Mouse (Mus musculus) testis, postnatal 10 days (tissue): Measurements from ENCODE around the gene Tas2r126.
"Not testable (repeated sequence)": the region's sequence is repeated elsewhere in the genome, so short reads cannot be mapped to it uniquely, and the experiment has no call there.

ENCODE experiments used
- DNase-seq: peaks from one replicate; pipeline ENCODE4 v3.0.0; 2021; ENCODE audit warnings: low spot score

The Tas2r126 gene

GRCm38 (mm10) chr6:42434446-42434845, at the start of gene Tas2r126:
Gene Tas2r126 (plus strand): TSS chr6:42434535.
- no peak for DNase-seq

- DNase-seq: no peak
Measured at GRCm38 (mm10) chr6:42385635-42386034, 48.7 kb upstream of the Tas2r126 start.

- DNase-seq: no peak
Measured at GRCm38 (mm10) chr6:42391796-42392330, 42.5 kb upstream of the Tas2r126 start.

DNA sequence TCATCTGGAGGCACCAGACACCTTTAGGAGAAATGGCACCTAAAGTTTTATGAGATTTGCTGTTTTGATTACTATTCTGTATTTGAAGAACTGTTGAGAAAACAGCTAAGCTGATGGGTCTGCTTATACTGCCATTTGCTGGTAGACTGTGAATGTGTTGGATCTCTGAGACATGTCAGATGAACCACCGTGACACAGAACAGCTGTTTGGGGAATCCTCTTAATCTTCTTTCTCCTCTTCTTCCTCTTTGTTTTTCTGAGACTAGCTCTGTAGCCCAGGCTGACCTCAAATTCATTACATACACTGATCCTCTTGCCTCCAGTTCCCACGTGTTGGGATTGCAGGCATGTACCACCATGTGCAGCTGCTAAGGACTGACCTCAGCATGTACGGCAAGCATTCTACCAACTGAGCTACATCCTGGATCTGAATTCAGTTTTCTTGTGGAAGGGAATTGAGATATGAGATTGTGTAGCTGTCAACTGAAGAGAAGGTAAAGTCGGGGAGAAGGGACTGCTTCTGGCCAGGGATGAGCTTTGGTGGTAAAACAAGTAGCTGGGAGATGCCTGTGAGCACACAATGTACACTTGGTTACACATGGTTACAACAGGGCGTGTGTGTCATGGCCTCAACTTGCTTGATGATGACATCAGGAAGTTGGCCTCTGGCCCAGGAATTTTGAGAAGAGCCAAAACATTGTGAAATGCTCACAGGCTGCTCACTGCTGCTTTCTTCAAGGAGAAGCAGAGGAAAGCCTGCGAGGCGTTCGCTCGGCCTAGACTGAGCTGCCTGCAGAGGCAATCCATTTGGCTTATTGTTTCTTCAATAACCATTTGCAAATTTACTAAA, 38.1 kb upstream of the Tas2r126 start:
- DNase-seq: peak; percentile 85

GRCm38 (mm10) chr6:42397041-42397657, 37.2 kb upstream of the Tas2r126 start:
- no peak for DNase-seq

DNA sequence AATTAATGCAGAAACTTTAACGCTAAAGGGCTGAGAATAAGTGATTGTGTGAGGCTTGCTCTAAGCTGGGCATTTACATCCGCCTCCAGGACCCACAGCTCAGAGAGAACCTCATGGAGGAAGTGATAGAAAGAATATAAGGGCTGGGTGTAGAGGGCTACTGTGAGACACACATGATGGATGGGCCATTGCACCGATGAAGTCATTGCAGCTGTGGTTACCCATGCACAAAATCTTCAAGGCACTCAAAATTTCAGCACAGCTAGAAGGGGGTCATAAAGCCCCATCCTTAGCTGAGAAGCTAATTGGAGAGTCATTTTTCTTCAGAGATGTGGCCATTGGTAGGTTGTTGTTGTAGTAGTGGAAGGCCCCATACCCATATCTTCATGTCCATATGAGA, 36.0 kb upstream of the Tas2r126 start:
- DNase-seq: no peak

GRCm38 (mm10) chr6:42398998-42399397, 35.3 kb upstream of the Tas2r126 start:
- DNase-seq: no peak

DNA sequence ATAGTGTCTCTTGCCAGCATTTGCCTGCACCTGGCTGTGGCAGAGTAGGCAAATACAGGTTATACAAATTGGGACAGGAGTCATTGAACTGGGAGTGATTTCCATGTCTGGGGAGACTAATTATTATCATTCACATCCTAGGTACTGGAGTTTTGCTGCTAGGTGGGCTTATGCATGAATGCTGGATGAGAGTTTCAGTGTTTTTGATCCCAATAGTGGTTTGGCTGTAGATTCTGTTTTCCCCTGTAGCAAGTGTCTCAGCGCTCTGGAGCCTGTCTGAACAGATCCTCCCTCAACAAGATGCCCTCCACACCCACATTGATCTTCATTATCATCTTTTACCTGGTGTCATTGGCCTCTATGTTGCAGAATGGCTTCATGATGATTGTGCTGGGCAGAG, 34.4 kb upstream of the Tas2r126 start, which contains the start of gene Tas2r143:
Tas2r143 (plus strand) TSS at position 301 of the 400 bp plus-strand sequence.
- no peak for DNase-seq

DNA sequence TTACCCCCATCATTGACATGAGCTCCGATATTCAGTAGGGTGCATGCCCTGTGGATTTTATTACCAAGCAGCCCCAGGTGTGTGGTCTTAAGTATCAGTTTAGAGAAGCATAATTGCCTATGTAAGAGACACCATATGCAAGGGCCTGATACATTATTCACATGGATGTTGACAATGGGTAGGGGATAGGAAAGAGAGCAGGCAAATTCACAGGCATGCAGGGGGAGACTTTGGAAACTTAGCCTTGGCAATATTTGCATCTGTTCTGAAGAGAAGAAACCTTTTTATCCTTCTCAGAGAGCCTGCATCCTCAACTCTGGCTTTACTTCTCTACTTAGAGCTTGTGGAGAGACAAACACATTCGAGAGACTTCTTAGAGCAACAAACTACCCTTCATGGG, 29.2 kb upstream of the Tas2r126 start, which contains the start of gene Tas2r135:
Tas2r135 (plus strand) TSS at position 301 of the 400 bp plus-strand sequence.
- DNase-seq: no peak

DNA sequence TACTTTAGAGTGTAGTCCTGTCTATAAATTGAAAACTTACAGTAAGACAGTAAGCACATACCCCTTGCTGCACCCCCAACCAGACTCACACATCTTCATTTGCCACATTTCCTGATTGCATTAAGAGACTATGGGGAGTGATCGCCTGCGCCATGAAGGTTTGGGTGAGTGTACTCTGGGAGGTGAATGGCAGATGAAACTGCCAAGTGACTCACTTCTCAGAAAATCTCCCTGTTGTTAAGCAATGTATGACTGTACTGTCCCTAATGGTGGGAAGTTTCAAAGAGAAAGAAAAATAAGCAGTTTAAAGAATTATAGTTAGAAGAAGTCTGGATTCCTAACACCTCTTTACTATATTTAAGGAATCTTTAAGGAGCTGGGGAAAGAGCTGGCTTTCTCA, 14.9 kb upstream of the Tas2r126 start:
- no peak for DNase-seq

GRCm38 (mm10) chr6:42421439-42421838, 12.9 kb upstream of the Tas2r126 start:
- no peak for DNase-seq

- DNase-seq: no peak
Measured at GRCm38 (mm10) chr6:42424472-42424871, 9.9 kb upstream of the Tas2r126 start.

GRCm38 (mm10) chr6:42426337-42426736, 8.0 kb upstream of the Tas2r126 start:
- no peak for DNase-seq

DNA sequence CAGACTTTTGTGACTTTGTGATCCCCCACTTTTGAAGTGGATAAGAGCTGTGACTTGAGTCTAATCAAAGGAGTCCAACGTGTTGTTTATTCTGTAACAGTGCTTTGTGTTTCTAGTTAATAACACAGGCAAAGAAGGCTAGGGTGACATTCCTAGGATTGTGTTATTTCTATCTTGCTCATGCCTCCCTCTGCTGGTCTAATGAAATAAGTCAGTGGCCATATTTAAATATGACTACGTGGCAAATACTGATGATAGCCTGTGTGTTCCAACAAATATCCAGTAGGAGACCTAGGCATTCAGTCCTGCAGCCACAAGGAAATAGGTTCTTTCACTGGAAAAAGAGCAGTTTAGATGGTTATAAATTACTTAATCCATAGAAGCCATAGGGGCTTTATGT, 781 bp upstream of the Tas2r126 start:
- DNase-seq: no peak

DNA sequence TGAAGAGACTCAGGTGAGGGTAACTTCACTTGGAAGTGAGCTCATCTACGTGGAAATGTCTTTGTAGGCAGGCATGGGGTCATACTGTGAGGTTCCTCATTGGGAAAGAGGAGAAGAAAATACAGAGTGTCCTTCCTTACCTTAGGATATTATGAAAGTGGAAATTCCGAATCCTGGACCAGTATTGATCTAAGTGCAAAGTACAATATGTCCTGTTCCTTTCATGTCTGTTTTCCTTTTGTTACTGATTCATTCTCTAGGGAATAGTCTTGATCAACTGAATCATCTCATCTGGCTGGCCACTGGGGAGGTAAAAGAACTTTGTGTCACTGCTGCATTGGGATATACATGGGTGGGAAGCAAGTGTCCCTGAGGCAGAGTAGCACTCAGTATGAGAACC, 1.2 kb downstream of the Tas2r126 start:
- no peak for DNase-seq

DNA sequence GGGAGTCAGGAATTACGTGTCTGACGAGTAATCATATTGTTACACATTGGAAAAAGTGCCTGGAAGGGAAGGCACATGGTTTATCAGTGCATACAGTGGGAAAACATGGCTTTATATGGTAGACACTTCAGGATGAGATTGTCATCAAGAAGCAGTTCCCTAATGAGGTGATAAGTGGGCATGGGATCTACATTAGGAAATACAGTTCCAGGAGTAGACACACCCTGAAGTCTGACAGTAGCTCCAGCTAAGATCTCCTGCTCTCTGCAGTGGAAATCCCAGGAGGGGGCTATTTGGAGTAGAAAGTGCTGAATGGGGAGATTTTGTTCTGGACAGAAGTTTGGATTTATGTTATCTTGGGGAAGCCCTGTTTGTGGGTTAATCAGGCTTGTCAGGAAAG, 7.1 kb downstream of the Tas2r126 start:
- no peak for DNase-seq

- no peak for DNase-seq
Measured at GRCm38 (mm10) chr6:42444491-42444890, 10.2 kb downstream of the Tas2r126 start.

DNA sequence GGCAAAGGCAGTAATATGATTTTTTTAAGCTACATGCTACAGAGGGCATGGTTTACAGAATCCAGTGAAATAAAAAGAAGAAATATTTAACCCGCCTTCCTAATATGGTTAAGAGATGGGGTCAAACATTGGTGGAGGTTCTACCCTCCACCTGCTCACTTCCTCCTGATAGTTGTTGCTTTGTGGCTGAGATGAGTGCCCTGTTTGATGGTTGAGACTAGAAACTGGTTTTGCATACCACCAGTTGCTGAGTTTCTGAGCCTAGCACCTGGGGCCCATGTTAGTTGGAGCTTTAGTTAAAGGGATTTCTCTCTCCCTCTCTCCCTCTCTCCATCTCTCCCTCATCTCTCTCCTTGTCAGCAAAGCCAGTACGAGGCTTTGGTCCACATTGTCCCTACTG, 13.0 kb downstream of the Tas2r126 start:
- DNase-seq: no peak

GRCm38 (mm10) chr6:42465096-42465495, 30.8 kb downstream of the Tas2r126 start, which contains the start of gene Olfr458:
Gene Olfr458 (minus strand): TSS chr6:42465196.
- DNase-seq: no peak

DNA sequence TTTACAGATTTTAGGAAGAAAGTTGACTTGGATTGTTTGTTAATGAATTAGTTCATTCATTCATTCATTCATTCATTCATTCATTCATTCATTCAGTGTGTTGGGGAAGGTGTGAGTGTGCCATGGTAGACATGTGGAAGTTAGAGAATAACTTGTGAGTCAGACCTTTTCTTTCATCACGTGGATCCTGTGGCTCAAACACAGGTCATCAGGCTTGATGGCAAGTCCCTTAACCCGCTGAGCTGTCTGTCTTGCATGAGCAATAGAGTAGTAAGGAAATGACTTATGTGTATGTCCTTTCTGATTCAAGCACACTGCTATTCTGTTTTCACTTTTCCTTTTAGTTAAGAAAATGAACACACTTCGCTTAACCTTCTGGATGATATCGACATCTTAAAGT, 36.2 kb downstream of the Tas2r126 start:
- DNase-seq: no peak

DNA sequence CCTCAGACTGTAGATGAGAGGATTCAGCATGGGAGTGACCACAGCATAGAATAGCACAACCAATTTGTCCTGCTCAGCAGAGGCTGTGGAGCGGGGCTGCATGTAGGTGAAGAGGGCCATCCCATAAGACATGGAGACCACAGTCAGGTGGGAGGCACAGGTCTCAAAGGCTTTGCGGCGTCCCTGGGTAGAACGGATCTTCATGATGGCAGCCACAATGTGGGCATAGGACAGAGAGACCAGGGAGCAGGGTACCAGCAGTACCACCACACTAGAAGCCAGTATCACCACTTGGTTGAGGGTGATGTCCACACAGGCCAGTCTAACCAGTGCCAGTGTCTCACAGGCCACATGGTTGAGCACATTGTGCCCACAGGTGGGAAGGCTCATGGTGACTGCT, 37.0 kb downstream of the Tas2r126 start:
- not testable (repeated sequence) for DNase-seq

GRCm38 (mm10) chr6:42476235-42476634, 41.9 kb downstream of the Tas2r126 start, which contains the start of gene Olfr457:
Gene Olfr457 (minus strand): TSS chr6:42476335.
- no peak for DNase-seq

DNA sequence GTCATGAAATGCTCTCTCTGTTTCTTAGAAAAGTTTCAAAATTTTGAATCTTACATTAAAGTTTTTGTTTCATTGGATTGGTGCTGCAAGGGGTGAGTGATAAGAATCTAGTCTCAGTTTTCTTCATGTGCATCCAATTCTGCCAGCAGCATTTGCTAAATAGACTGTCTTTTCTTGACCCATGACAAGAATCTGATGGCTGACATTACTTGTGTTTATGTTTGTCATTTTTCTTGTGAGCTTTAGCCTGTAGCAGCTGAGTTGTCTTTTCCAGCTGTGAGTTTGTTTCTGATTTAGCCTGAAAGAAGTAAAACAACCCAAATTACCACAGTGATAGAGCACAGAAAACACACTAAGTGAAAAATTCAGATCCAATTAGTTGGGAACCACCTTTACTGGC, 50.3 kb downstream of the Tas2r126 start:
- no peak for DNase-seq
